Mouse (Mus musculus) forebrain, embryonic 13.5 days (tissue): Measurements from ENCODE around the gene Pex11g. TPM values are rescaled to one million over a fixed set of nuclear protein-coding genes. Genes with fewer than 3 reads are reported as not detected.

Experiments used
- ATAC-seq: fragments of 200-750 bp; cut with Nextera tagmentation; 2 replicates; pipeline ENCODE4 v1.8.0; 2017
- H3K27ac ChIP-seq: fragments of 300-500 bp; sonication (generic); 2 replicates; pipeline ENCODE4 v1.5.1; 2015; ENCODE audit warnings: inconsistent platforms, mild to moderate bottlenecking, moderate library complexity
- H3K27me3 ChIP-seq: fragments of 300-500 bp; sonication (generic); 2 replicates; pipeline ENCODE4 v1.6.1; 2015; ENCODE audit warnings: mild to moderate bottlenecking, inconsistent platforms
- H3K36me3 ChIP-seq: fragments of 300-500 bp; sonication (generic); 2 replicates; pipeline ENCODE4 v1.6.1; 2015; ENCODE audit warnings: mild to moderate bottlenecking, inconsistent platforms; ENCODE audit not compliant: poor library complexity, severe bottlenecking
- H3K4me1 ChIP-seq: fragments of 300-500 bp; sonication (generic); 2 replicates; pipeline ENCODE4 v1.6.1; 2015; ENCODE audit warnings: inconsistent platforms
- H3K4me2 ChIP-seq: fragments of 300-500 bp; sonication (generic); 2 replicates; pipeline ENCODE4 v1.6.1; 2015; ENCODE audit warnings: inconsistent platforms, mild to moderate bottlenecking, moderate library complexity
- H3K4me3 ChIP-seq: fragments of 300-500 bp; sonication (generic); 2 replicates; pipeline ENCODE4 v1.5.1; 2015; ENCODE audit warnings: mild to moderate bottlenecking, inconsistent platforms
- H3K9ac ChIP-seq: fragments of 300-500 bp; sonication (generic); 2 replicates; pipeline ENCODE4 v1.6.1; 2015; ENCODE audit warnings: mild to moderate bottlenecking, inconsistent platforms
- H3K9me3 ChIP-seq: fragments of 300-500 bp; sonication (generic); replicated peaks from 2 replicates; pipeline ENCODE4 v1.6.1; 2016; ENCODE audit warnings: inconsistent platforms
- WGBS: fragments of 180-500 bp; shearing (Covaris S2); methylation state at CpG from one replicate; pipeline ENCODE4 v1.1.7; 2015; 5-methylcytosine and 5-hydroxymethylcytosine counted together
- polyA plus RNA-seq: library from polyadenylated mRNA; unstranded; fragments of >200 nt; fragmentation: Nextera tagmentation; extraction: Ambion mirVana; gene quantifications from 2 replicates; pipeline ENCODE4 v1.2.1, GENCODE M21; 2015

Gene Pex11g
- polyA plus RNA-seq, 1 experiment from 2014 or later = 3.9 TPM

DNA sequence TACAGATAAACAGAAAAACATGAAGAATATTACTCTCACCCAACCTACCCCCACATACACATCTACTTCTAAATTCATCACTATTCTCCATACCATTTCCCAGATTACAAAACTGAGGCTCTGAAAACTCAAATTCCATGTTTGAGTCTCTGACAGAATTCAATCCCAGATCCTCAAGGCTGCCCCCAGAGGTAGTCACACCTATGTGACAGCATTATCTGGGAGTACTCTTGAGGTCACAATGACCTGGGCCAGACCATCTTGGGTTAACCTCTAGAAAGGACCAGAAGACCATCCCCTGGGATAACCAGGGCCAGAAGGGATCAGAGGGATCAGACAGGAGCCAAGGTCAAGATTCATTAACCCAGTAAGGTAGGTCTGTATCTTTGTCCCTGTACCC, 3.1 kb upstream of the Pex11g start, which contains the start of gene Tex45:
Tex45 (plus strand) TSS at position 301 of the 400 bp plus-strand sequence.
- H3K4me1 ChIP-seq = peaks cover 12% of the 10 kb centered on the region
- no peak within 1 kb of the TSS for H3K27ac ChIP-seq
- H3K27me3 ChIP-seq = peaks cover 5% of the 10 kb centered on the region
- no peaks in the 10 kb centered on the region for H3K9me3 ChIP-seq
- H3K36me3 ChIP-seq = no peaks in the 10 kb centered on the region
- H3K4me2 ChIP-seq = no peak within 1 kb of the TSS
- no peak within 1 kb of the TSS for H3K4me3 ChIP-seq
- no peak for ATAC-seq
- no peak within 1 kb of the TSS for H3K9ac ChIP-seq

GRCm38 (mm10) chr8:3468838-3469237, 1.4 kb upstream of the Pex11g start:
- no peaks in the 10 kb centered on the region for H3K27me3 ChIP-seq
- no peak for ATAC-seq
- H3K9me3 ChIP-seq = no peaks in the 10 kb centered on the region
- H3K4me1 ChIP-seq = peaks cover 12% of the 10 kb centered on the region
- H3K4me3 ChIP-seq = no peak overlapping the region
- no peaks in the 10 kb centered on the region for H3K36me3 ChIP-seq
- H3K9ac ChIP-seq = no peak overlapping the region
- 100% methylated on average over 1 of the region's 1 CpGs for whole genome bisulfite sequencing
- H3K4me2 ChIP-seq = no peak overlapping the region
- H3K27ac ChIP-seq = no peak overlapping the region

DNA sequence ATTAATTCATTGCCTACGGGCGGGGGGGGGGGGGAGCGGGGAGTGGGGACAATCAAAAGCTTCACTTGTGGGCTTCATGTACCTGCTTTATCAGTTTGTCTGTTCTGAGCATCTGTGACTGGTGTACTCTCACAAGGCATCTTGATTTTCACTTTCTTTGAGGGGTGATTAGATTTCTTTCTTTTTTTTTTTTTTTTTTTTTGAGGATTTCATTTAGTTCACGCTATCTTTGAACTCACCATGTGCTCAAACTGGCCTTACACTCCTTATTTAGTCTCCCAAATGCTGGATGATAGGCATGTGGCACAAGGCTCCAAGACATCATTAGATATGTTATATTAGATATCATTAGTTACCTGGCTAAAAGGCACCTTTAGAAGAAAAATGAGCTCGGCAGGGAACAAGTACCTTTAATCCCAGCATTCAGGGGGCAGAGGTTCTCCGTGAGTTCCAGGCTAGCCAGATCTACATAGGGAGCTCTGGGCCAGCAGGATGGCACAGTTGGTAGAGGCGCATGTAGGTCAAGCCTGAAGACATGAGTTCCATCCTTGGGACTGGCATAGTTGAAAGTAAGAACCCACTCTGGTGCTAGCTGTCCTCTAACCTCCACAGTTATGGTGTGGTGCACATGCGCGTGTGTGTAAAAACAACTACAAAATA, 536 bp upstream of the Pex11g start:
- Histone ChIP-seq H3K27ac (peak overlapping the region; percentile 57; the same call in 1 of the 2 replicates), H3K27me3 (no peaks in the 10 kb centered on the region), H3K4me1 (peaks cover 12% of the 10 kb centered on the region), H3K9me3 (no peaks in the 10 kb centered on the region), H3K4me2 (peak overlapping the region; percentile 62), H3K9ac (peak overlapping the region; percentile 55), H3K36me3 (no peaks in the 10 kb centered on the region), H3K4me3 (peak overlapping the region; percentile 41)
- peak; percentile 26 for ATAC-seq
- 54% methylated on average over 9 of the region's 9 CpGs for WGBS

GRCm38 (mm10) chr8:3464309-3464708, 3.2 kb downstream of the Pex11g start:
- no peak overlapping the region for H3K4me2 ChIP-seq
- no peaks in the 10 kb centered on the region for H3K27me3 ChIP-seq
- H3K9me3 ChIP-seq = no peaks in the 10 kb centered on the region
- H3K36me3 ChIP-seq = peaks cover 3% of the 10 kb centered on the region; the same call in 1 of the 2 replicates
- no peak overlapping the region for H3K4me3 ChIP-seq
- no peak overlapping the region for H3K9ac ChIP-seq
- ATAC-seq = no peak
- no peak overlapping the region for H3K27ac ChIP-seq
- WGBS = 56% methylated on average over 5 of the region's 5 CpGs
- H3K4me1 ChIP-seq = peaks cover 12% of the 10 kb centered on the region

DNA sequence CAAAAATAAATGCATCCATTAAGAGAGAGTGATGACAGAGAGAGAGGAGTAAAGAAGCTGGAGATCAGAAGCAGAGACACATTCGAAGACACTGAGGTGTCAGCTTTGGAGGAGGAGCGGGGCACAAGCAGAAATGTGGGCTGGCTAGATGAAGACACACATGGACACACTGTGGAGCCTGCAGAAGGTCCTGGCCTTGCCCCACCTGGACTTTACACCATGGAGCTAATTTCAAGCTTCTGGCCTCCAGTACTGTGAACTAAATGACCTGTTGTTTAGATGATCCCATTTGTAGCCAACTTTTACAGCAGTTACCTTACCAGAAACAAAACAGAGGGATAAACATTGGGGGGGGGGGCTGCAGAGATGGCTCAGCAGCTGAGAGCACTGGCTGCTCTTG, 4.2 kb downstream of the Pex11g start:
- ATAC-seq = no peak
- Histone ChIP-seq H3K27me3 (no peaks in the 10 kb centered on the region), H3K4me3 (no peak overlapping the region), H3K36me3 (peaks cover 14% of the 10 kb centered on the region; the same call in 1 of the 2 replicates), H3K9me3 (no peaks in the 10 kb centered on the region), H3K27ac (no peak overlapping the region), H3K4me1 (peaks cover 11% of the 10 kb centered on the region), H3K9ac (no peak overlapping the region), H3K4me2 (no peak overlapping the region)
- WGBS = 91% methylated on average over 2 of the region's 2 CpGs

GRCm38 (mm10) chr8:3451992-3452391, 15.5 kb downstream of the Pex11g start:
- Histone ChIP-seq H3K27me3 (no peaks in the 10 kb centered on the region), H3K36me3 (peaks cover 94% of the 10 kb centered on the region), H3K27ac (no peak overlapping the region), H3K4me3 (no peak overlapping the region), H3K4me1 (no peaks in the 10 kb centered on the region), H3K9ac (no peak overlapping the region), H3K4me2 (no peak overlapping the region), H3K9me3 (no peaks in the 10 kb centered on the region)
- whole genome bisulfite sequencing = 96% methylated on average over 25 of the region's 25 CpGs
- no peak for ATAC-seq

- 29% methylated on average over 5 of the region's 5 CpGs for WGBS
- peak; percentile 39; the same call in 1 of the 2 replicates for ATAC-seq
- H3K27me3 ChIP-seq = no peaks in the 10 kb centered on the region
- no peaks in the 10 kb centered on the region for H3K9me3 ChIP-seq
- H3K4me3 ChIP-seq = no peak overlapping the region
- no peak overlapping the region for H3K9ac ChIP-seq
- H3K4me2 ChIP-seq = no peak overlapping the region
- H3K27ac ChIP-seq = no peak overlapping the region
- H3K36me3 ChIP-seq = peaks cover 94% of the 10 kb centered on the region
- no peaks in the 10 kb centered on the region for H3K4me1 ChIP-seq
These were observed 16.8 kb downstream of the Pex11g start for GRCm38 (mm10) chr8:3450670-3451069.

DNA sequence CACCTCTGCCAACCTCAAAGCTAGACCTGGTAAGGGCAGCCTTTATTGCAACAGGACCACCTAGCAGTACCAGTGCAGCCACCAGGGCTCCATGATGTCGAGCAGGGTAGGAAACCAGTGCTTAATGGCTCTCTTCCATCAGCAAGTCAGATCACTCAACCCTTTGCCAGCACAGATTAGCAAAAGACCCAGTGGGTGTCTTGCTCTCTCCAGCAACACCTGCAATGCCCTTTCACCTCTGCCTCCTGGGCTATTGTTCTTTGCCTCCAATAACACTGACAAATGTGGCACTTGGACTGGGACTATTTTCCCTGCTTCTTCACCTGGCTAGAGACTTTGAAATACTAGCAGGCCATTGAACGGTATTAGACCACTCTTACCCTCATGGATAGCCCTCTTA, 18.3 kb downstream of the Pex11g start:
- ATAC-seq = no peak
- Histone ChIP-seq H3K9me3 (no peaks in the 10 kb centered on the region), H3K4me1 (no peaks in the 10 kb centered on the region), H3K27ac (no peak overlapping the region), H3K9ac (no peak overlapping the region), H3K4me2 (no peak overlapping the region), H3K4me3 (no peak overlapping the region), H3K27me3 (no peaks in the 10 kb centered on the region), H3K36me3 (peaks cover 92% of the 10 kb centered on the region)
- 94% methylated on average over 2 of the region's 2 CpGs for WGBS

GRCm38 (mm10) chr8:3439510-3439909, 28.0 kb downstream of the Pex11g start:
- no peak overlapping the region for H3K4me2 ChIP-seq
- H3K9ac ChIP-seq = no peak overlapping the region
- no peak for ATAC-seq
- 74% methylated on average over 12 of the region's 12 CpGs for WGBS
- no peaks in the 10 kb centered on the region for H3K9me3 ChIP-seq
- peaks cover 81% of the 10 kb centered on the region for H3K36me3 ChIP-seq
- no peak overlapping the region for H3K27ac ChIP-seq
- H3K4me3 ChIP-seq = no peak overlapping the region
- H3K4me1 ChIP-seq = no peaks in the 10 kb centered on the region
- H3K27me3 ChIP-seq = no peaks in the 10 kb centered on the region

DNA sequence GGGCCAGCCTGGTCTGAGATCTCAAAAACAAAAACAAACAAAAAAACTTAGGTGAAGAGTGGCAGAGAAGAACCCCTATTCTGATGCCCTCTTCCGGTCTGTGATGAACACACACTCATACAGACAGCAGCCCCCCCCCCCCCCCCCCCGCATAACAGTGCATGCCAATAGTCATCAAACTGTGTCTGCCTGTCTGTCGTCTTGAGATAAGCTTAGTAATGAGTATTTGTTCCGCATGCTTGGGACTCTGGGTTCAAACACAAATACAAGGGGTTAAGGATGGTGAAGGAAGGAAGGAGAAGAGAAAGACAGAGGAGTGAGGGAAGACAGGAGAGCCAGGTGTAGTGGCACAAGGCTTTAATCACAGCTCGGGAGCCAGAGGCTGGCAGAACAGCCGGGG, 31.0 kb downstream of the Pex11g start:
- Histone ChIP-seq H3K36me3 (peaks cover 96% of the 10 kb centered on the region), H3K4me1 (no peaks in the 10 kb centered on the region), H3K27me3 (no peaks in the 10 kb centered on the region), H3K9me3 (no peaks in the 10 kb centered on the region), H3K4me2 (no peak overlapping the region), H3K27ac (no peak overlapping the region), H3K4me3 (no peak overlapping the region), H3K9ac (no peak overlapping the region)
- no peak for ATAC-seq
- 81% methylated on average over 6 of the region's 6 CpGs for WGBS

- Histone ChIP-seq H3K27me3 (no peaks in the 10 kb centered on the region), H3K4me3 (no peak overlapping the region), H3K4me2 (no peak overlapping the region), H3K9me3 (no peaks in the 10 kb centered on the region), H3K4me1 (no peaks in the 10 kb centered on the region), H3K36me3 (peaks cover 83% of the 10 kb centered on the region), H3K27ac (no peak overlapping the region), H3K9ac (no peak overlapping the region)
- ATAC-seq = no peak
- WGBS = 90% methylated on average over 3 of the region's 3 CpGs
These were observed 36.4 kb downstream of the Pex11g start for GRCm38 (mm10) chr8:3431113-3431512.

DNA sequence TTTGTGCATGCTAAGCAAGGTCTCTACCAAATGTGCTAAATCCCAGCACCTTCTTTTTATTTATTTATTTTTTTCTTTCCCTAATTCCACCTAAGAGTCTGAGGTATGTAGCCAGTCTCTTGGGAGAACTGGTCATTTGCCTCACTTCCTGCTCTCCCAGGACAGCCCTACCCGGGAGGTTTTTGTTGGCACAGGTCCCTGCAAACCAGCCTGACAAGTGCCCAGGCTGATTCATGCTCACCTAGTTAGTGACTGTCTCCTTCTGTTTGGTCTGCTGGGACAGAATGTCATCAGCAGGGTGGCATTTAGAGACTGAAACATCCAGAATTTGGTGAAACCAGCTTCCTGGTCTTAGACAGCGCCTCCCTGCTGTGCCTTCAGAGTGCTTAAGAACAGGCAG, 37.5 kb downstream of the Pex11g start:
- ATAC-seq = no peak
- no peak overlapping the region for H3K27ac ChIP-seq
- no peak overlapping the region for H3K4me3 ChIP-seq
- no peak overlapping the region for H3K4me2 ChIP-seq
- WGBS = 82% methylated on average over 2 of the region's 2 CpGs
- H3K27me3 ChIP-seq = no peaks in the 10 kb centered on the region
- no peak overlapping the region for H3K9ac ChIP-seq
- H3K36me3 ChIP-seq = peaks cover 73% of the 10 kb centered on the region
- H3K4me1 ChIP-seq = no peaks in the 10 kb centered on the region
- H3K9me3 ChIP-seq = no peaks in the 10 kb centered on the region

DNA sequence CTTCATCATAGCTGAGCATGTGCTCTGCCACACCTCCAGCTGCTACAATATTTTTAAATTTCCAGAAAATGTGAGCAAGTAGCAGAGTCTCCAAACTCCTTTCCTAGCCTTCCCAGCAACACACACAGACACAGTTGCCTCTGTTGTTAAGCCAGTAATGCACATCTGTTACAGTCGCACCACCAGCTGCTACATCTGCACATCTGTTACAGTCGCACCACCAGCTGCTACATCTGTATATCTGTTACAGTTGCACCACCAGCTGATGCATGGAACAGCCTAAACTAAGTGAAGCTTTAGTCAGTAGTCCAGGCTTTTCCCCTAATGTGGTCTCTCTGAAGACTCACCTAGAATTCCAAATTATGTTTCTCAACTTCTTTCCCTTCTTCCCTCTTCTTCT, 39.1 kb downstream of the Pex11g start:
- no peak overlapping the region for H3K9ac ChIP-seq
- H3K4me1 ChIP-seq = no peaks in the 10 kb centered on the region
- ATAC-seq = no peak
- H3K9me3 ChIP-seq = no peaks in the 10 kb centered on the region
- no peak overlapping the region for H3K27ac ChIP-seq
- peaks cover 59% of the 10 kb centered on the region for H3K36me3 ChIP-seq
- no peak overlapping the region for H3K4me2 ChIP-seq
- H3K4me3 ChIP-seq = no peak overlapping the region
- H3K27me3 ChIP-seq = no peaks in the 10 kb centered on the region
- 80% methylated on average over 2 of the region's 2 CpGs for WGBS
